Mouse (Mus musculus) neural tube, embryonic 10.5 days (tissue): Measurements from ENCODE around the gene Mef2a.
A peak's percentile ranks its signal among the peaks of the same experiment; 100 is the strongest.

Experiments used
- DNase-seq: peaks from one replicate; pipeline ENCODE4 v3.0.0-alpha.2; 2017; ENCODE audit warnings: low spot score; ENCODE audit errors: extremely low spot score

Mef2a gene

DNA sequence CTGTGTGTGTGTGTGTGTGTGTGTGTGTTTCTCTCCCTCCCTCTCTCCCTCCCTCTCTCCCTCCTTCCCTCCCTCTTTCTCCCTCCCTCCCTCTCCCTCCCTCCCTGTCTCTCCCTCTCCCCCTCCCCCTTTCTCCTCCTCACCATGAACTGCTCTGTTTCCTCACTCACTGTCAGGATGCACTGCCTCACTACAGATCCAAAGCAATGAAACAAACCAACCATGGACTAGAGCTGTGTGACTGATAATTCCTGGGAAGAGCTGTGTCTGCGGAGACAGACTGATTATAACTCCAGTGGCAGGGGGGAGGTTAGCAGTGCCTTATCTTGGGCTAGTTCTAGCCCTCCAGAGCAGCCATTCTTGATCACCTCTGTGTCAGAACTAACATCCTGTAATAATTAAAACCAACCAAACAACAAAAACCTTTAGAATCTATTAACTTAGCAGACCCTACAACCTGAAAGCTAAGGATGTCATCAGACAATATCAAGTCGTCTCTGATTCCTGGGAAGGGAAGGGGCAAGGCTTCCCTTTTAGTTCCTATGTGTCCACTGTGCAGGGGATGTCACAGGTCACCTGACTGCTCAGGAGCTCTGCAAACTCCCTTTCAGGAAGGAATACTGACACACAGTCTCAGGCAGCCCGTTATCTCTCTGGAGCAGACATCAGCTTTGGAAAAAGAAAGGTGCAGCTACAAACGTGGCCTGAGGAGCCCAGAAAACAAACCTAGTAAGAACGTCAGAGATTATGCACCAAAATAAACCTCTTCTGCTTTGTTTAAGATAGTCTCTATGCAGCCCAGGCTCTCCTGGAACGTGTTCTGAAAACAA lies 162.4 kb downstream of the Mef2a start:
- DNase-seq: no peak

GRCm38 (mm10) chr7:67208317-67208716 lies 164.3 kb downstream of the Mef2a start:
- DNase-seq: no peak

DNA sequence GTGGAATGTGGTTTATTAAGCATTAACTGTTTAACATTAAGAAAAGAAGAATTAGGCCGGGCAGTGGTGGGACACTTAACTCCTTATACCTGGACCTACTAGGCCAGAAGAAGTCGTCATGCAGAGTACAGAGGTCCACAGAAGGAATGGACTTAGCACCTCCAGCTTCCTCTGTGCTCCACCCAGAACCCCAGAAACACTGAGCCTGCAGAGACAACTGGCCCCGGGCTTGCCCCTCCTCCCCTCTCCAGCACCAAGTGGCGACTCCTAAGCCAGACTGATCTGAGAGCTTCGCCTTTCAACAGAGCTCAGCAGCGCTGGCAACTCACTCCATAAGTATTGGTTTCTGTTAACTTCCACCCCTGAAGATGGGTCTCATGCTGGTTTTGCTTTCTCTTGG lies 165.0 kb downstream of the Mef2a start:
- no peak for DNase-seq

DNA sequence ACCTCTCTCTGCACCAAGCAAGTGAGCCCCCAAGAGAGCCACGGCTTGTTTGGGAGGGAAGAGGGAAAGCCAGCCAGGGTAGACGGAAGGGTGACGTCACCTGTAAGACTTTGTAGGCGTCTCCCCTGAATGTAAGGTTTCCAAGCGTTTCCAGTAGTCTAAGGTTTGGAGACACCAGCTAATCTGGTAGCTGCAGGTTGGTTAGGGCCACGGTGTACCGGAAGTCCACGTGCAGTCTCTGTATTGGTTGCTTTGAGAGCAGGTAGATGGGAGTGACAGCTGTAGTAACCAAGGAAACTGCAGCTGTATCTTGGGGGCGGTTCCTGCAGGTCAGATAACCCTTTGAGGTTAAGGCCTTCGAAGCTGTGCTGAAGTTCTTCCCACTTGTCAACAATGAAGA lies 166.2 kb downstream of the Mef2a start:
- no peak for DNase-seq

DNA sequence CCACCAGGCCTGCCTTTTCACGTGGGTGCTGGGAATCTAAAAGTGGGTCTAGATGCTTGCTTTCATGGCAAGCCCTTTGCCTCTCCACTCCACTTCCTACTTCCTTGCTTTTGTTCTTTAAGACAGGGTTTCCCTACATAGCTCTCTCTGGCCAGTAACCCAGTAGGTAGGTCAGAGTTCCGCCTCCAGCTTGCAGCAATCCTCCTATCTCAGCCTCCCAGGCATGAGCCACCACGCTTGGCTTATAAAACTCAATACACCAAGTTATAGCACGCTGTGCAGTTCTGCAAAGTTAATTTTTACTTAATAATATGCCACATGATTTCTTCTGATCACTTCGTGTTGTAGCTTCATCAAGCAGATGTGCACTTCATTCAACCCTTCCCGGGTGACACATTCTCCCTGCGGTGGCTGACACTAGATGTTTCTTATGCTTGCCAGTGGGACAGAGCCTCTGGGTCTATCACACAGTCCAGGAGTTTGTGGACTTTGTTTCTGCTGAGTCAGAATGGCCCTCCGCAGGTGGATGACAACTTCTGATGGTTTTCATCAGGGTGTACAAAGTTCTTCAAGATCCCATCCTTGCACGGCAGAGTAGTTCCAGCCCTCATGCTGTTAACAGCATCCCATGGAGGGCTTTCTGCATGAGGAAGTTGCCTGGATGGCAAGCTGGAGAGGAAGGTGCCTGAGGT lies 166.8 kb downstream of the Mef2a start:
- DNase-seq: no peak

DNA sequence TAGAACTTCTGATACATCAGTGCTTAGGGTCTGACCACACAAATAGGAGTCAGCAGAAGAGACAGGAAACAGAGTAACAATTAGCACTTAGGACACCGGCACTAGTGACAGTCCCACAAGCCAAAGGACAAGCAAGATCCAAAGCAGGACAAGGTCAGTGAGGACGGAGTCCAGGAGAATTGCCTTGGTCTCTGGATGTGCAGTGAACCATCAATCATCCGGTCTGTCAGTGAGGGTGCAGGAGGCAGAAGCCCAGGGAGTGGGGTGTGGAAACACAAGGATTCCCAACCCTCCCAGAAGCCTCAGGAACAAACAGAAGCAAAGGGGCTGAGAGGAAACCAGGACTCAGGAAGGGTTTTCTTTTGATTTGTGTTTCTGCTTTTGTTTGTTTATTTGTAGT lies 169.0 kb downstream of the Mef2a start:
- no peak for DNase-seq

- DNase-seq: peak; percentile 54
Measured at GRCm38 (mm10) chr7:67199412-67199811, 173.2 kb downstream of the Mef2a start.

GRCm38 (mm10) chr7:67183786-67184185 lies 188.9 kb downstream of the Mef2a start:
- DNase-seq: no peak
